Mouse (Mus musculus): ENCODE measurements at regions not wholly inside any gene's neighbourhood (a gene's known extent, or its start where the extent isn't known, plus 50 kb on each side); places are given as distances from the start of the nearest gene placed in this dataset.

GRCm38 (mm10) chr5:46054850-46055249 is 197.4 kb upstream of the Lcorl start:
- TF ChIP-seq CTCF (IDR thresholded peaks at IDR 0.05; ENCODE audit: low read depth, low read length) (no peak), POLR2A (IDR thresholded peaks at IDR 0.05; ENCODE audit: borderline replicate concordance, low read depth, low read length) (no peak)

Measured in bone marrow macrophage, adult 2 months (primary cell).